Mouse (Mus musculus): ENCODE measurements around the gene Mcf2l.

The Mcf2l gene

DNA sequence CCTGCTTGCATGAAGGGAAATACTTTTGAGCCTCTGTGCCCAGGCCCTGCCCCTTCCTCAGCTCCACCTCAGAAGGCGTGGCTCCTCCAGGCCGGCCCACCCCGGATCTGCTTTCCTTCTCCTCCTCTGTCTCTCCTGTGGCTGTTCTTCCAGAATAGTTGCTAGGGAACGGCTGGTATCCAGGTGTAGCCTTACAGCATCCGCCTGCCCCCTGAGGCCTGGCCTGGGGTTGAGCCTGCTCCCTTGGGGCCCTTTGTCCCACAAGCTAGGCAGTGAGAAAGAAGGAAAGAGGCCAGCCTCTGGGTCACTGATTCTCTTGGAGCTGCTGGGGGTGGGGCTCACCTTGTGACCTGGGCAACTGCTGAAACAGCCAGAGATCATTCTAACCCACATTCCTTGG lies 38.4 kb downstream of the Mcf2l start:
- DNase-seq (ENCODE audit: low spot score) = peak; percentile 22

DNA sequence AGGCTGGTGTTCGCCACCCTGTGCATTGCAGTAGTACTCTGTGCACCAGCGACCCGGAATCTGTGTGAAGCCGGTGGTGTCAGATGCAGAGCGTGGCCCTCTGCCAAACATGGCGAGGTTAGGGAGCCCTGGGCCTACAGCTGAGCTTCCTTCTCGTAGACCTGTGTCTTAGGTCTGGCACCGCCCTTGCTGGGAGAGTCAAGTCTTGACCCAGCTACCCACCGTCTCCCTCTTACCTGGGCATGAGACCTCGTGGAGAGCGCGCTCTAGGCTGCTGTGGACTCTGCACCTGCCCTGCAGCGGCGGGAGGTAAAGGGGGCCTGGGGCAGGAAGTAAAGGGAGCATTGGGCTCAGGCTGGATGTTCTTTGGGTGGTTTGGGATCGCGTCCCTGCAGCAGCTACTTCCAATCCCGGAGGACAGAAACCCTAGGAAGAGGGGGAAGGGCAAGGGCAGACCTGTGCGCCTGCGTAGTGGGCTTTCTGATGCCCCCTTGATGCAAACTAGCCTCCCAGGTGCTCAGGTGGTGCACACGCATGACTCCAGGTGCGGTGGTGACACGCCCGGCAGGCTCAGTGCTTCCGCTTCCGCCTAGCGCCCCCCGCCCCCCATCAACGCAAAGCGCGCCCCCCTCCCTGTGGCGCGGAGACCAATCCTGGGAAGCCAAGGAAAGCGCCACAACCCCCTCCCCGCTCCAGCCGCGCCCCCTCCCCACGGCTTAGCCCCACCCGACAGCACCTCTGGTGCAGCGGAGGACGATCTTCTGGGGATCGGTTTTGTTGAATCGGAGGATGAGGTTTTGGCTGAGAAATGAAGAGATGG lies 41.8 kb downstream of the Mcf2l start:
- no peak for DNase-seq (ENCODE audit: low spot score)

GRCm38 (mm10) chr8:12916156-12916900 lies 42.7 kb downstream of the Mcf2l start:
- DNase-seq (ENCODE audit: low spot score) = no peak

- no peak for DNase-seq (ENCODE audit: low spot score)
Observed at GRCm38 (mm10) chr8:12917029-12917428, 43.4 kb downstream of the Mcf2l start.

- no peak for DNase-seq (ENCODE audit: low spot score)
Observed at GRCm38 (mm10) chr8:12917831-12918230, 44.2 kb downstream of the Mcf2l start.

DNA sequence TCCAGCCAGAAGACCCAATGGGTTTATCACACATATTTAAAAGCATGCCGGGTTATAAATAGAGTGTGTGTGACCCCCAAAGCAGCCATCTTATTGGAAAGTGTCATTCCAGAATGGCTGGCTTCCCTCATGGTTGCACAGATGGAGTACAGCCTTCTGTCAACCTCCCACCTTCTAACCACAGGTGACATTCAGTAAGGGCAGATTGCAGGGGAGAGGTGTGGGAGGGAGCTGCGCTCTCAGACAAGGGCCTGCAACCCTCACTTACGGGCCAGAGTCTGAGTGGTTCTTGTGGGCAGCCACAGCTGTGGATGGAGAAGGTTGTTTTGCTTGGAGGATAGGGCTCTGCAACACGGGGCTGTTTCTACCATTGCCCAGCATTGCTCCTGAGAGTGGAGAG lies 47.0 kb downstream of the Mcf2l start:
- DNase-seq (ENCODE audit: low spot score) = no peak

DNA sequence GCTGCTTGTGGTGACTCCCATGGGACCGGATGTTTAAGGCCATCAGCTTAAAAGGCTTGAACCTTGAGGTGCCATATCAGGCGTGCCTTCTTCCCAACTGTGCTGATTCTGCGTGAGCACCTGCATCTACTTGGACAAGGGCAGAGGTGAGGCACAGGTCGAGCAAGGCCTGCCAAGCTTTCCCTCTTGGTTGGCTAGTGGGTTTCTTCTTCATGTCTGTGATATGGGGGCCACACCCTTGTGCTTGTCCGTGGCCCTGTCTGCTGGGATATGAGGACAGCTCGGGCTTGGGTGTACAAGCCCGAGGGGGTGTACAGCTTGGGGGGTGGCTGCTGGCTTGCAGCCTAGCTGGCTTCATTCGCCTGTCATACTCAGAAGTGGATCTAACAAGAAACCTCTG lies 51.4 kb downstream of the Mcf2l start:
- no peak for DNase-seq (ENCODE audit: low spot score)

- no peak for DNase-seq (ENCODE audit: low spot score)
Observed at GRCm38 (mm10) chr8:12925941-12926381, 52.4 kb downstream of the Mcf2l start.

- DNase-seq (ENCODE audit: low spot score) = peak; percentile 69
Observed at GRCm38 (mm10) chr8:12927204-12927983, 53.8 kb downstream of the Mcf2l start.

- DNase-seq (ENCODE audit: low spot score) = no peak
Observed at GRCm38 (mm10) chr8:12928033-12928432, 54.4 kb downstream of the Mcf2l start.

DNA sequence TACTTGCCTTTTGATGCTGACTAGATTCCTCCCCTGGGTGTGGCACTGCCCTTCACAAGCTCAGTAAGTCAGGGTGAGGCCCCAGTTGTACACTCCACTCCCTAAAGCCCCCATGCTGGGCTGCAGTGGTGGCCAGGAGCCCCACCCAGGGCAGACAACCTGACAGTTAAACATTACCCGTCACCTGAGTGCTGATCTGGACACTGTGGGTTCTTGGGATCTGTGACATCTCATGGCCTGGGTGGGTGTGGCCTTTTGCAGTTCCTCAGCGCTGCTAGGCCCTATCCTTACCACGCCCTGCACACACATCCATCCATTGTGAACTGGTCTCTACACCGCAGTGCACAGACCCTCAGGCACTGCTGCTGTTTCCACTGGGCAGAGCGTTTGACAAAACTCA lies 55.3 kb downstream of the Mcf2l start:
- DNase-seq (ENCODE audit: low spot score) = no peak

DNA sequence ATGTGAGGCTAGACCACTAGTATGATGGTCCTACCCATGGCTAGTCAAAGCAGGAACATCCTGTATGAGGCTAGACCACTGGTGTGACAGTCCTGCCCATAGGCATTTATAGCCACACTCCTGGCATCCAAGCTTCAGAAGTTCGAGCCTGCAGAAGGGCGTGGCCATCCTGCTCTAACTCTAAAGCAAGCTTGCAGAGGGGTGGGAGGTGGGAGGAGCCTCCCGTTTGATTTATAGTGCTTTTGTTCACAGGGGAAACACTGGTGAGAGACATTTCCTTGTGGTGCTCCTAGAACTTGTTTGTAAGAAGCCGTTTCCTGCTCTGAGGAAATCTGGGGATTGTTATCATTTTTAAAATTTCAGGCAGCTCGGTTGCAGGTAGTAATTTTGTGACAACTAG lies 56.7 kb downstream of the Mcf2l start:
- no peak for DNase-seq (ENCODE audit: low spot score)

- no peak for DNase-seq (ENCODE audit: low spot score)
Observed at GRCm38 (mm10) chr8:12931426-12931825, 57.8 kb downstream of the Mcf2l start.

GRCm38 (mm10) chr8:12932520-12932919 lies 58.9 kb downstream of the Mcf2l start:
- no peak for DNase-seq (ENCODE audit: low spot score)

DNA sequence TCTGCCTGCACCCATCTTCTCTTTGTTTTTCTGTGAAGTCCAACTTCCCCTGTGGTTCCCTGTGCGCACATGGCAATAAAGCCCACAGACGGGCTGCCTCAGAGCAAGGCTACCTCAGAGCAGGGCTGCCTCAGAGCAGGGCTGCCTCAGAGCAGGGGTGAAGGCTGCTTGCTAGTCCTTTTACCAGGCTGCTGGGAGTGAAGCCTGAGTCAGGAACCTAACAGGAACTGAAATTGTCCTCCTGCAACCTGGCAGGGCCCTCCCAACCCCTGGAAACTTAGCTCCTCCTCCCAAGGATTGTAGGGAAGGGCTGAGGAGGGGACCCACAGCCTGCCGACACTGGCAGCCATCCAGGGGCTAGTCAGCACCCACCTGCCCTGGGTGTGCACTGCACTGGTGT lies 60.2 kb downstream of the Mcf2l start:
- no peak for DNase-seq (ENCODE audit: low spot score)

- no peak for DNase-seq (ENCODE audit: low spot score)
Observed at GRCm38 (mm10) chr8:12934453-12935043, 60.9 kb downstream of the Mcf2l start.

DNA sequence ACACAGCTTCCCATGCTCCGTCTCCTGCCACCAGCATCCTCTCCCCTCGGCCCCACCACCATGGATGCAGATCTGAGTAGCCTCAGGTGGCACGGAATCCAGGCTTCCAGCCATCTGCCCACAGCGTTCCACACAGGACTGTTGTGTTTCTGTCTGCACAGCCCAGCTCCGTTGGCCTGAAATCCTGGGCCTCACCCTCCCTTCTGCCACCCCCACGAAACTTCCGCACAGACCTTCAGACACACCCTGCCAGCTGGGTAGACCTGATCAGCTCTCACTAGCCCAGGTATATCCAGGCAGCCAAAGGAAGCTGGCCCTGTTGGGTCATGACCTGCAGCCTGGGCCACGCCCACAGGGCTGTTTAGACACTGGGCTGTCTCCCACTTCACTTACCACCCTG lies 66.9 kb downstream of the Mcf2l start:
- DNase-seq (ENCODE audit: low spot score) = no peak

GRCm38 (mm10) chr8:12941161-12941926 lies 67.7 kb downstream of the Mcf2l start:
- no peak for DNase-seq (ENCODE audit: low spot score)

DNA sequence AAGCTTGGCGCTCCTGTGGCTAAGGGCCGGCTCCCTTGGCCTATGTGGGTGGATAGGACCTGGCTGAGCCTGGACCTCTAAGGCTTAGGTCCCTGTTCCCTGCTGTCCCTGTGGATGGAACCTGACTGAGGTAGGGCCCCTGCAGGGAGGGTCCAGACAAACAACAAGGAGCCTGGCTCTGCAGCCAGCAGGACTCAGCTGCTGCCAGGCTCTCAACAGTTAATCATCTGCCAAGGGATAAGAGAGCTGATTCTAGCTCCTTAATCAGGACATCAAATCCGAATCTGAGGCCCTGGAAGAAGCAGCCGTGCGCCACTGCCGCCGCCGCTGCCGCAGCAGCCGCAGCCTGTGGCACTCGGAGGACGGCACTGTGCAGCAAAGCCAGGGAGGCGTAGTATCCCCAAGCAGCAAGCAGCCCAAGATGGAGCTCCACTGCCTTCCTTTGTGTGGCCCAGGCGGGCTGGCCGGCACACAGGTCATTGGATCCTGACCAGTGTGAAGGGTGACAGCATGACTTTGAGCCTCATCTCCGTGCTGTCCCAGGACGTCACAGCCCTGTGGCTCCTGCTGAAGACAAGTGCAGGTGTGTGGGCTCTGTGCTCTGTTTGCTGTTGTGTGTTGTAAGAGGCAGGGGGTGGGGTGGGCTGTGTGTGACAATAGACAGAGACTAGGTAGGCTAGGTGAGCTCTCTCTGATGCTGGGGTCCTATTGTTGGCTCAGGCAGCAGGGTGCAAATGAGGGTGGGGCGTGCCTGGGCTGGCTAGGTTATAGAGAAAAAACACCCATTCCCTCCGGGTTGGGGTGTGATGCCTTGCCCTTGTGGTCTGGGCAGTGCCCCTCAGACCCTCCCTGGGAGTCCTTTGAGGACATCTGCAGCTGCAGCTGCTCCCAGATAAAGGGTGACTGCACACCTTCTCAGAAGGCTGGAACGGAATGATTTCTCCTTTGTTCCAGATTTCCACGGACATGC lies 74.3 kb downstream of the Mcf2l start:
- no peak for DNase-seq (ENCODE audit: low spot score)

DNA sequence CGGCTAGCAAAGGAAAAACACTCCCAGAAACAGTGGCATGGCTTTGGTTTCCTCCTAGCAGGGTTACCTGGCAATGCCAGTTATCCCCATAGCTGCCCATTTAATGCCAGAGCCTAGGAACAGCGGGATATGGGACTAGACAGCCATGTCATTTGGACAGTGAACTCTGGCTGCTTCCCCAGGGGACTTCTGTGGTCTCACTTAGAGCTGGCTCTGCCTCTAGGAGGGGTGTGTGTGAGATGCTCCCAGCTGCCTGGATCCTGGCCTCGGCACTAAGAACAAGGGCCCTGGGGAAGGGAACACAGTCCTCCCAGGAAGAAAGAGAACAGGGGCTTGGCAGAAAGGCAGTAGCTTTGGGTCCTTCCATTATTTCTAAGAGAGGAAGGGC lies 75.0 kb downstream of the Mcf2l start:
- no peak for DNase-seq (ENCODE audit: low spot score)

Data from adipocyte (in vitro differentiated cells).